Mouse (Mus musculus) heart, adult 2 months (tissue): ENCODE data around the gene Tab2. TPM values are rescaled to one million over a fixed set of nuclear protein-coding genes. Genes with fewer than 3 reads are reported as not detected.

Source experiments
- DNase-seq, 2 experiments: peaks; one replicate each; pipeline ENCODE4 v3.0.0; 2021
- H3K27ac ChIP-seq: fragments of 200-600 bp; 2 replicates; pipeline ENCODE4 v1.8.1; 2022
- H3K27me3 ChIP-seq: fragments of 200-500 bp; 2 replicates; pipeline ENCODE4 v1.6.1; 2012; ENCODE audit warnings: mild to moderate bottlenecking, low read length, inconsistent platforms, mixed read lengths; ENCODE audit not compliant: control insufficient read depth, insufficient read depth
- H3K36me3 ChIP-seq: fragments of 200-500 bp; 2 replicates; pipeline ENCODE4 v1.6.1; 2012; ENCODE audit warnings: low read length, inconsistent platforms; ENCODE audit not compliant: control insufficient read depth, insufficient read depth
- H3K4me1 ChIP-seq: fragments of 200-500 bp; 2 replicates; pipeline ENCODE4 v1.6.1; 2011; ENCODE audit warnings: low read length; ENCODE audit not compliant: control insufficient read depth, insufficient read depth
- H3K4me3 ChIP-seq: fragments of 200-600 bp; 2 replicates; pipeline ENCODE4 v1.8.1; 2022
- H3K79me2 ChIP-seq: fragments of 200-500 bp; replicated peaks from 2 replicates; pipeline ENCODE4 v1.6.1; 2012; ENCODE audit warnings: mild to moderate bottlenecking, inconsistent platforms, low read length, moderate library complexity, mixed read lengths; ENCODE audit not compliant: control insufficient read depth, insufficient read depth
- H3K9ac ChIP-seq: fragments of 200-500 bp; 2 replicates; pipeline ENCODE4 v1.6.1; 2012; ENCODE audit warnings: low read depth, mild to moderate bottlenecking, control low read depth, inconsistent platforms, low read length, mixed read lengths
- CTCF ChIP-seq: fragments of 200-600 bp; IDR thresholded peaks from 2 replicates; pipeline ENCODE4 v1.8.1; 2022; ENCODE audit warnings: antibody characterized with exemption, mild to moderate bottlenecking, moderate library complexity
- EP300 ChIP-seq: fragments of 200-500 bp; IDR thresholded peaks from 2 replicates; pipeline ENCODE4 v1.6.1; 2011; ENCODE audit warnings: low read depth, low read length, control low read depth; ENCODE audit not compliant: insufficient read depth
- POLR2A ChIP-seq: fragments of 200-500 bp; IDR thresholded peaks from 2 replicates; pipeline ENCODE4 v1.6.1; 2011; ENCODE audit warnings: mild to moderate bottlenecking, low read depth, low read length, control low read depth; ENCODE audit not compliant: insufficient read depth
- WGBS: fragments of 180-500 bp; shearing (Covaris S2); methylation state at CpG from one replicate; pipeline ENCODE4 v1.1.7; 2018; 5-methylcytosine and 5-hydroxymethylcytosine counted together
- intact Hi-C: fragments of 180-260 bp; cut with DNase I; formaldehyde crosslinking; loops from one replicate; pipeline ENCODE4 v1.15.1; 2025
- polyA plus RNA-seq: library from polyadenylated mRNA; depleted of rRNA; stranded (reverse); fragments of >200 nt; gene quantifications from 2 replicates; pipeline ENCODE4 v1.2.3, GENCODE M21; 2012
- total RNA-seq, 2 experiments: library from RNA; stranded (reverse); gene quantifications; 2 replicates each; pipeline ENCODE4 v1.2.3; 2021

The Tab2 gene
- total and polyA plus RNA-seq, 3 experiments, result 32.2 to 50.4 (median 46.4) TPM

DNA sequence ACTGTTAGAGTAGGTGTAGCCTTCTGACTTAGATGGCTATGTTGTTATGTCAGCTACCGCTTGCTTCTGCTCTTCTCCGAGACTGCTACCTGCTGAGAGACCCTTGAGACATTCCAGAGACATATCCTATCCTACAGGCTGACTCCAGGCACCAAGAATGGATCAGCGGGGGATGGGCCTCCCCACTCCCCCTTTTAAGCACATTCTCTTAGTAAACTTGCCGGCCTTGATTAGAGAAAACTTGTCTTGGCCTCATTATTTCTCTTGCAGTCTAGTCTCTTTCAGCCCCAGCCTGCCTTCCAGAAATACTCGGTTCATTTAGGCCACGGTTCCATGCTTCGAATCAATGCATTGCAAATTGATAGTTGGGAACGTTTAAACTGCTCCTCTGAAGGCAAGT lies 86.3 kb downstream of the Tab2 start:
- DNase-seq, result no peak
- Histone ChIP-seq H3K27ac (no peak overlapping the region), H3K4me3 (no peak overlapping the region), H3K4me1 (no peaks in the 10 kb centered on the region), H3K36me3 (no peaks in the 10 kb centered on the region), H3K27me3 (0 out of 2 replicates have a peak, but pooled peaks cover 1% of the 10 kb centered on the region), H3K79me2 (no peaks in the 10 kb centered on the region), H3K9ac (no peak overlapping the region)
- TF ChIP-seq CTCF, result no peak
- no peak for TF ChIP-seq POLR2A
- no peak for TF ChIP-seq EP300
- intact Hi-C loops, result no loop called here
- 68% methylated on average over 8 of the region's 8 CpGs for WGBS

DNA sequence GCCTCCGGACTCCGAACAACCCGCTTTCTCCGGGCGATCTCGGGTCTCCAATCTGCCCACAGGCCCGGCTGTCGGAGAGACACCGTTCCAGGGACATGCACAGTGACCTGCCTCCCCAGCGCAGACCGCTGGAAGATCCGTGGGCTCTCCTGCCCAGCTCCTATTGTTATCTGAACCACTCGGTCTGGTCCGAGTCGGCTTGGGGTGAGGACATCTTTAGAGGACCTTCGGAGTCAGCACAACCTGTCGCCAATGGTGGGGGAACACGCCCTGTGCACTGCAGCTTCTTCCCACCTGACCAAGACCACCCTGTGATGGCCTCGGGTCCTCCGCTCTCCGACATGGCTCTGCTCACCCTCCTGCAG lies 88.4 kb downstream of the Tab2 start:
- H3K9ac ChIP-seq, result no peak overlapping the region
- peak overlapping the region; percentile 26 for H3K4me3 ChIP-seq
- no peak for DNase-seq
- no peak overlapping the region for H3K27ac ChIP-seq
- no peaks in the 10 kb centered on the region for H3K79me2 ChIP-seq
- 0 out of 2 replicates have a peak, but pooled peaks cover 1% of the 10 kb centered on the region for H3K27me3 ChIP-seq
- intact Hi-C loops, result no loop called here
- no peaks in the 10 kb centered on the region for H3K4me1 ChIP-seq
- no peaks in the 10 kb centered on the region for H3K36me3 ChIP-seq
- no peak for TF ChIP-seq CTCF
- no peak for TF ChIP-seq EP300
- TF ChIP-seq POLR2A, result no peak
- WGBS, result 31% methylated on average over 21 of the region's 21 CpGs

- H3K27ac ChIP-seq, result no peak overlapping the region
- H3K79me2 ChIP-seq, result no peaks in the 10 kb centered on the region
- no peaks in the 10 kb centered on the region for H3K36me3 ChIP-seq
- H3K9ac ChIP-seq, result no peak overlapping the region
- H3K4me3 ChIP-seq, result peak overlapping the region; percentile 26
- 0 out of 2 replicates have a peak, but pooled peaks cover 1% of the 10 kb centered on the region for H3K27me3 ChIP-seq
- DNase-seq, result peak; percentile 45 to 49
- WGBS, result 20% methylated on average over 50 of the region's 50 CpGs
- no peaks in the 10 kb centered on the region for H3K4me1 ChIP-seq
- intact Hi-C loops, result no loop called here
- TF ChIP-seq CTCF (peak; percentile 44), POLR2A (no peak), EP300 (no peak)
Measured at GRCm38 (mm10) chr10:7866762-7867665, 89.0 kb downstream of the Tab2 start.

DNA sequence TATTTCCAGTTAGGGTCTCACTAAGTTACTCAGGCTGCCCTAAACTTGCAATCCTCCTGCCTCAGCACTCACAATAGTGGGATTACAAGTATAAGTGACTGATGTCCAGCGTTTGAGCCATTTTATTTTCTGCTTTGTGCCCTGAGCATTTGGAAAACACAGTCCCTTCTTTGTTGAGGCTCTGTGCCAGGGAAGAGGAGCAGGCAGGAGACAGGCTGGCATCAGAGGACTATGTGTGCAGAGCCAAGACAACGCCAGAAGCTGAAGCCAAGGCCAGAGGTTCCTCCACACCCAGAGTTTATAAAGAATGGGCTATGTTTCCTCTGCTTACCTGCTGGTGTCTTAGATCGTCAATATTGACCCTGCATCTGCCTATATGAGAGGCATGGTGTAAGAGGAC lies 91.2 kb downstream of the Tab2 start:
- TF ChIP-seq CTCF, result no peak
- TF ChIP-seq EP300, result no peak
- Histone ChIP-seq H3K4me1 (no peaks in the 10 kb centered on the region), H3K27ac (no peak overlapping the region), H3K27me3 (0 out of 2 replicates have a peak, but pooled peaks cover 1% of the 10 kb centered on the region), H3K9ac (no peak overlapping the region), H3K36me3 (no peaks in the 10 kb centered on the region), H3K79me2 (no peaks in the 10 kb centered on the region), H3K4me3 (no peak overlapping the region)
- 79% methylated on average over 3 of the region's 3 CpGs for WGBS
- no peak for DNase-seq
- intact Hi-C loops, result no loop called here

GRCm38 (mm10) chr10:7864184-7864583 lies 91.8 kb downstream of the Tab2 start:
- H3K36me3 ChIP-seq, result no peaks in the 10 kb centered on the region
- H3K4me3 ChIP-seq, result no peak overlapping the region
- 41% methylated on average over 6 of the region's 6 CpGs for WGBS
- H3K9ac ChIP-seq, result no peak overlapping the region
- no peaks in the 10 kb centered on the region for H3K4me1 ChIP-seq
- H3K27me3 ChIP-seq, result 0 out of 2 replicates have a peak, but pooled peaks cover 1% of the 10 kb centered on the region
- H3K27ac ChIP-seq, result no peak overlapping the region
- intact Hi-C loops, result no loop called here
- no peaks in the 10 kb centered on the region for H3K79me2 ChIP-seq
- no peak for TF ChIP-seq EP300
- no peak for TF ChIP-seq POLR2A
- no peak for TF ChIP-seq CTCF
- peak in 1 of 2 experiments; percentile 20 for DNase-seq

GRCm38 (mm10) chr10:7863411-7863810 lies 92.6 kb downstream of the Tab2 start:
- H3K4me1 ChIP-seq, result no peaks in the 10 kb centered on the region
- no peak for DNase-seq
- 0 out of 2 replicates have a peak, but pooled peaks cover 1% of the 10 kb centered on the region for H3K27me3 ChIP-seq
- H3K79me2 ChIP-seq, result no peaks in the 10 kb centered on the region
- 92% methylated on average over 6 of the region's 6 CpGs for WGBS
- H3K9ac ChIP-seq, result no peak overlapping the region
- no peak overlapping the region for H3K4me3 ChIP-seq
- intact Hi-C loops, result no loop called here
- no peaks in the 10 kb centered on the region for H3K36me3 ChIP-seq
- TF ChIP-seq EP300, result no peak
- no peak for TF ChIP-seq CTCF
- TF ChIP-seq POLR2A, result no peak
- H3K27ac ChIP-seq, result no peak overlapping the region
